Mouse (Mus musculus) ES-E14 (cell line): Measurements from ENCODE around the gene Vps54.

ENCODE experiments used
- CHD2 ChIP-seq: IDR thresholded peaks from 2 replicates; pipeline ENCODE4 v1.6.1; 2014; ENCODE audit warnings: mild to moderate bottlenecking, low read depth, low read length, inconsistent platforms
- HCFC1 ChIP-seq: IDR thresholded peaks from 2 replicates; pipeline ENCODE4 v1.6.1; 2012; ENCODE audit warnings: low read length, inconsistent platforms, borderline replicate concordance; ENCODE audit not compliant: insufficient read depth
- MAFK ChIP-seq: IDR thresholded peaks from 2 replicates; pipeline ENCODE4 v1.6.1; 2014; ENCODE audit warnings: mild to moderate bottlenecking, low read depth, low read length, inconsistent platforms; ENCODE audit not compliant: insufficient read depth
- ZC3H11A ChIP-seq: IDR thresholded peaks from 2 replicates; pipeline ENCODE4 v1.6.1; 2012; ENCODE audit warnings: low read depth, mild to moderate bottlenecking, inconsistent platforms, low read length, borderline replicate concordance
- ZNF384 ChIP-seq: IDR thresholded peaks from 2 replicates; pipeline ENCODE4 v1.6.1; 2012; ENCODE audit warnings: low read depth, low read length, inconsistent platforms

- TF ChIP-seq HCFC1 (no peak), CHD2 (no peak), ZNF384 (no peak), MAFK (no peak), ZC3H11A (no peak)
Observed at GRCm38 (mm10) chr11:21309516-21309915, 70.4 kb downstream of the Vps54 start.
